Mouse (Mus musculus): ENCODE measurements around the gene Yif1a. TPM values are rescaled to one million over a fixed set of nuclear protein-coding genes. Genes with fewer than 3 reads are reported as not detected.

The Yif1a gene
- polyA plus RNA-seq (2015; fragmentation: Nextera tagmentation; extraction: Ambion mirVana), result 161 and 162 TPM in 2 replicates

GRCm38 (mm10) chr19:5087884-5088728 is at the start of gene Yif1a:
TSS of gene Yif1a (plus strand) at chr19:5088538.

GRCm38 (mm10) chr19:5038709-5039156 is 49.6 kb upstream of the Yif1a start, which contains the start of the genes B4gat1 and AC124502.3:
TSS of gene B4gat1 (plus strand) at chr19:5038826.
TSS of gene AC124502.3 (plus strand) at chr19:5038891.

DNA sequence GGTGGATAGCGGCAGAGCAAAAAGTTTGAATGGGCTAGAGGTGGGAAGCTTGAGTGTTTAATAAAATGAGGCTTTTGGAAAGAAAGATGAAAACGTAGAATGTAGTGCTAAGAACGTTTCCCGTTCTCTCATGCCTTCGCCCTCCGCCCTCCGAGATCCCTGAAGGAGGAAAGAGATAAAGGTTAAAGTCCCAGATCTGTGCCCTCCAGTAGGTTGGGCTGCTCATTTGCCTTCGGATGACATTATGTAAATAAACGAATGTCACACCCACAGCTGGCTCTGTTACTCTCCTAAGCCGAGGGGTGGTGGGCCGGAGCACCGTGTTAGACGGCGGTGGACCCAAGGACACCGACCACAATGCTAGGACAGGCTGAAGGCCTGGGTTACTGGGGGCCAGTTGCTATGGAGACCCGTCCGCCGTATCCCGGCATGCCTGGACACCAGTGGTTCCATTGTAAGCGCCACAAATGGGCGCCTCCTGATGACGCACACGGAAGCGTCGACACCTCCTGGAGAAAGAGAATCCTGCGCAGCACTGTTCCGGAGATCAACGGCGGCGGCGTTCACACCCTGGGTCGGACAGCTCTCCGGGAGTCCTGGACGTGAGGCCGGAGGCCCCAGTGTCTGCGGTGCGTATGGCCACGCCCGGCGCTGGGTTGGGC is 47.3 kb upstream of the Yif1a start, which contains the start of gene Brms1:
Gene Brms1 (plus strand): TSS at position 493 of the 662 bp plus-strand sequence.

DNA sequence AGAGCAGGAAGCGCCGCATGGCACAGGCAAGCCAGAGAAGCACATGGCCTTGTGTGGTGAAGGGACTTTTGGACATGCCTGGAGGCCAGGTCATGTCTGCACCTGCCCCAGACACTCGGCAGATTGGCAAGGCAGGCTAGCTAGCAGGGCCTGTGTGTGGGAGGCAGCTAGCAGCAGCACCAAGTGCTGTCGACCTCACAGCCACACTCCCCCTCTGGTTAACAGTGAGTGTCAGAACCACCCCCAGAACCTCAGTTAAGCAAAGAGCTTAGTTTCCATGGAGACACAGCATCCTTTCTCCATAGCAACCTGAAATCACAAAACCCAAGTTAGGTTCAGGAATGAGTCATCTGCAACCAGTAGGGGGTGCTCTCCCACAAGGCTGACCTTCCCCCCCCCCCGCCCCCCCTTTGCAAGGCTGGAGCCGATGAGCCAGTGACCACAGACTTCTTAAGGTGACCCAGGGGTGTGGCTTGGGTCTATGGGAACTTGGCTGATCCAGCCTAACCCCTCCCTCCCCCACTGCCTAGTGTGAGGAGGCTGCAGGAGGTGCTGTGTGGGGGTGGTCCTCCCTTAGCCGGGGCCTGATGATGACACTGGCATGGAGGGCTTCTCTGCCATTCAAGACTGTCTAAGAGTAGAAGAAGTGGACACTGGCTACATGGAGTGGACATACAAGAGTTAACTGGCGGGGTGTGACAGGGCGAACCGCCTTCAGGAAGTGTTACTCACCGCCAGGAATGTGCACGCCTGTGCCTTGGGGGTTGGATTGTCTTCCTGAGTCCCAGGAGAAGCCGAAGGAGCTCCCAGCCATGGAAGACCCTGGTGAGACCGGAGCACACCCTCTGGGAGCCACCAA is 38.1 kb upstream of the Yif1a start, which contains the start of gene Rin1:
Gene Rin1 (plus strand): TSS at position 435 of the 859 bp plus-strand sequence.

DNA sequence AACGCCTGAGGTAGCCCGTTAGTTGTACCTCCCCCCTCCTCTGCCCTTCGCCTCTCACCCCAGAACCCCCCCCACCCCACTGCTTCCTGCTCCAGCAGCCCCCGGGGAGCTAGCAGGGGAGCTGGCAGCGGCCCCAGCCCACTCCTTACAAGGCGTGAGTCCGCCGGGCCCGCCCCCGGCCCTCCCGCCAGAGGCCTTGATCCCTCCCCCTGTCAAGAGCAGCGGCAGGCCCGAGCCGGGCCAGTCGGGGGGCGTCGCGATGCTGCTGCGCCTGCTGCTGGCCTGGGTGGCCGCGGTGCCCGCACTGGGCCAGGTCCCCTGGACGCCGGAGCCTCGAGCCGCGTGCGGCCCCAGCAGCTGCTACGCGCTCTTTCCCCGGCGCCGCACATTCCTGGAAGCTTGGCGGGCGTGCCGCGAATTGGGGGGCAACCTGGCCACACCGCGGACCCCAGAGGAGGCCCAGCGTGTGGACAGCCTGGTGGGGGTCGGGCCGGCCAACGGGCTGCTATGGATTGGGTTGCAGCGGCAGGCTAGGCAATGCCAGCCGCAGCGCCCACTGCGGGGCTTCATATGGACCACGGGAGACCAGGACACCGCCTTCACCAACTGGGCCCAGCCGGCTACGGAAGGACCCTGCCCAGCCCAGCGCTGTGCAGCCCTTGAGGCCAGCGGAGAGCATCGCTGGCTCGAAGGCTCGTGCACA is 20.3 kb upstream of the Yif1a start, which contains the start of gene Cd248:
Gene Cd248 (plus strand): TSS at position 212 of the 703 bp plus-strand sequence.

DNA sequence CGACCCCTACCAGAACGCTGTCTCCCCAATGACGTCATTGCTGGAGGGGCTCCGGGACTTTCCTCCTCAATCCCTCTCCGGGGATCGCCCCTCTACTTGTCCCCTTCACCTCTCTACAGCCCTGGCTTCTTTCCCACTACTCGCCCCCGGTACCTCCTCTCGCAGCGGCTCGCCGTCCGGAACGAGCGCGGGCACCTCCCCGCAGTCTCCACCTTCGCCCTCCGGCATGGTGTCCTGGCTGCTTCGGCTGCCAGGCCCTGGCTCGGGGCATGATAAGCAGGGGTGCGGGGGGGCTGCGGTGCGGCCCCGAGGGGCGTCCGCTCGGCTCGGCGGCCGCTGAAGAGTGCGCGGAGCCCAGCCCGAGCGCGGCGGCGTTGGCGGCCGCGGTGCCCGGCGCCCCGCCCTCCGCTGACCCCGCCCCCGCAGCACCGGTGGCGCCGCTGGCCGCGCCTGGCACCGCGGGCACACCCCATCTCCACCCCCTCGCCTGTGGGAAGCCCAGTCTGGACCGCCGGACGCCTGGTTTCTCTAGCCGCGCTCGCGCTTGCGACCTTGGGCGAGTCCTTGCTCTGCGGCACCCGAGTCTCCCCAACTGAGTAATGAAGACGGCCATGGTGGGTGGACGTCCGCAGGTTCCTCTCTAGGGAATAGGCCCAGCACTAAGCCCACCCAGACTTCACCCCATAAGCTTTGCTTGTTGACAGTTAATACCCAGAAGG is 3.0 kb upstream of the Yif1a start, which contains the start of gene Tmem151a:
Gene Tmem151a (minus strand): TSS at position 387 of the 719 bp plus-strand sequence.

GRCm38 (mm10) chr19:5098363-5099143 is 10.2 kb downstream of the Yif1a start, which contains the start of gene Cnih2:
TSS of gene Cnih2 (minus strand) at chr19:5098521.

DNA sequence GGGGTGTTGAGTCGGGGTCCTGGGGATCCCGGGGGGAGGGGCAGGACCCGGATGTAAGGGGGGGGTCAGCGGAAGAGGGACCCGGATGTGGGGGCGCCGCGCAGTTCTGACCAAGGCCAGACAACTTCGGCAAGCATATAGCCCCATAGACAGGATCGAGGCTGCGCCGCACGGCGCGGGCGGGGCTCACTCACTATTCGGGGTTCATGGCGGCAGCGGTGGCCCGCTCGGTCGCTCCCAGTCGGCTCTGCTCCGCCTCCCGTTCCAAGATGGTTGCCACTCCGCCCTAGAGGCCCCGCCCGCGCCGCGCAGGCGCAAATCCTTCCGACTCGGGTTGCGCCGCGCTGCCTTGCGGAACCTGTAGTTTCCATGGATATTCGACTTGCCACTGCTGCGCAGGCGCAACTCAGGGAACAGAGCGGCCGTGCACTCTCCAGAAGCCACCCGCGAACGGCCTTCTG is 18.4 kb downstream of the Yif1a start, which contains the start of gene Rab1b:
Gene Rab1b (minus strand): TSS at position 342 of the 461 bp plus-strand sequence.

GRCm38 (mm10) chr19:5118384-5118698 is 30.0 kb downstream of the Yif1a start, which contains the start of gene Klc2:
TSS of gene Klc2 (minus strand) at chr19:5118560.

Other genes with a start within 250 kb of the Yif1a start
- 45.7 and 45.9 TPM in 2 replicates for gene Ccs, start 249.2 kb upstream of the Yif1a start, polyA plus RNA-seq (2015; fragmentation: Nextera tagmentation; extraction: Ambion mirVana)
- gene Ccdc87, start 249.2 kb upstream of the Yif1a start, polyA plus RNA-seq (2015; fragmentation: Nextera tagmentation; extraction: Ambion mirVana), result 0.04 TPM in 1 of 2 replicates, not detected in the other
- gene Ctsf, start 233.4 kb upstream of the Yif1a start, polyA plus RNA-seq (2015; fragmentation: Nextera tagmentation; extraction: Ambion mirVana), result 46.6 and 51.4 TPM in 2 replicates
- 2.0 and 2.5 TPM in 2 replicates for gene Actn3, start 210.6 kb upstream of the Yif1a start, polyA plus RNA-seq (2015; fragmentation: Nextera tagmentation; extraction: Ambion mirVana)
- 7.5 and 8.5 TPM in 2 replicates for gene Zdhhc24, start 209.9 kb upstream of the Yif1a start, polyA plus RNA-seq (2015; fragmentation: Nextera tagmentation; extraction: Ambion mirVana)
- gene Bbs1, start 181.9 kb upstream of the Yif1a start, polyA plus RNA-seq (2015; fragmentation: Nextera tagmentation; extraction: Ambion mirVana), result 1.3 TPM in 2 replicates
- 59.2 and 62.6 TPM in 2 replicates for gene Dpp3, start 160.3 kb upstream of the Yif1a start, polyA plus RNA-seq (2015; fragmentation: Nextera tagmentation; extraction: Ambion mirVana)
- gene Peli3, start 145.4 kb upstream of the Yif1a start, polyA plus RNA-seq (2015; fragmentation: Nextera tagmentation; extraction: Ambion mirVana), result 0.85 and 1.1 TPM in 2 replicates
- 70.0 and 78.0 TPM in 2 replicates for gene Mrpl11, start 126.4 kb upstream of the Yif1a start, polyA plus RNA-seq (2015; fragmentation: Nextera tagmentation; extraction: Ambion mirVana)
- gene Npas4, start 98.2 kb upstream of the Yif1a start, polyA plus RNA-seq (2015; fragmentation: Nextera tagmentation; extraction: Ambion mirVana), result 0.47 and 0.60 TPM in 2 replicates
- gene Slc29a2, start 64.7 kb upstream of the Yif1a start, polyA plus RNA-seq (2015; fragmentation: Nextera tagmentation; extraction: Ambion mirVana), result 1.9 and 2.1 TPM in 2 replicates
- gene B4gat1, start 49.7 kb upstream of the Yif1a start, polyA plus RNA-seq (2015; fragmentation: Nextera tagmentation; extraction: Ambion mirVana), result 26.6 and 28.5 TPM in 2 replicates
- 0.24 and 0.34 TPM in 2 replicates for gene AC124502.3, start 49.6 kb upstream of the Yif1a start, polyA plus RNA-seq (2015; fragmentation: Nextera tagmentation; extraction: Ambion mirVana)
- gene Brms1, start 47.2 kb upstream of the Yif1a start, polyA plus RNA-seq (2015; fragmentation: Nextera tagmentation; extraction: Ambion mirVana), result 26.0 and 29.3 TPM in 2 replicates
- 6.4 and 7.8 TPM in 2 replicates for gene Rin1, start 38.1 kb upstream of the Yif1a start, polyA plus RNA-seq (2015; fragmentation: Nextera tagmentation; extraction: Ambion mirVana)
- gene Cd248, start 20.5 kb upstream of the Yif1a start, polyA plus RNA-seq (2015; fragmentation: Nextera tagmentation; extraction: Ambion mirVana), result 89.9 and 99.5 TPM in 2 replicates
- gene Tmem151a, start 3.0 kb upstream of the Yif1a start, polyA plus RNA-seq (2015; fragmentation: Nextera tagmentation; extraction: Ambion mirVana), result 6.8 and 7.9 TPM in 2 replicates
- 1.2 and 2.0 TPM in 2 replicates for gene Cnih2, start 10.0 kb downstream of the Yif1a start, polyA plus RNA-seq (2015; fragmentation: Nextera tagmentation; extraction: Ambion mirVana)
- 201 TPM in 2 replicates for gene Rab1b, start 18.5 kb downstream of the Yif1a start, polyA plus RNA-seq (2015; fragmentation: Nextera tagmentation; extraction: Ambion mirVana)
- 23.4 and 23.5 TPM in 2 replicates for gene Klc2, start 30.0 kb downstream of the Yif1a start, polyA plus RNA-seq (2015; fragmentation: Nextera tagmentation; extraction: Ambion mirVana)
- gene Pacs1, start 184.6 kb downstream of the Yif1a start, polyA plus RNA-seq (2015; fragmentation: Nextera tagmentation; extraction: Ambion mirVana), result 8.8 and 10.0 TPM in 2 replicates
- 155 and 159 TPM in 2 replicates for gene Sf3b2, start 206.9 kb downstream of the Yif1a start, polyA plus RNA-seq (2015; fragmentation: Nextera tagmentation; extraction: Ambion mirVana)
- gene Gal3st3, start 209.8 kb downstream of the Yif1a start, polyA plus RNA-seq (2015; fragmentation: Nextera tagmentation; extraction: Ambion mirVana), result 0.33 and 0.35 TPM in 2 replicates
- gene Catsper1, start 247.2 kb downstream of the Yif1a start, polyA plus RNA-seq (2015; fragmentation: Nextera tagmentation; extraction: Ambion mirVana), result not detected in 2 replicates